Mouse (Mus musculus) thymus, adult 18-20 months (tissue): ENCODE data around the gene Nudt22.

Experiments
- DNase-seq, 2 experiments: peaks; one replicate each; pipeline ENCODE4 v3.0.0; 2022; ENCODE audit warnings: mixed read lengths in 2 of 2

Nudt22 gene

GRCm38 (mm10) chr19:6975537-6976521 lies 20.1 kb downstream of the Nudt22 start, which contains the start of gene Plcb3:
TSS of gene Plcb3 (minus strand) at chr19:6976470.
- peak; percentile 85 to 93 for DNase-seq

GRCm38 (mm10) chr19:6974211-6975205 lies 21.4 kb downstream of the Nudt22 start, which contains the start of gene Ppp1r14b:
TSS of gene Ppp1r14b (plus strand) at chr19:6974968.
- peak; percentile 78 to 83 for DNase-seq

GRCm38 (mm10) chr19:6973581-6974190 lies 22.2 kb downstream of the Nudt22 start:
- DNase-seq = no peak

- no peak for DNase-seq
Observed at GRCm38 (mm10) chr19:6972247-6972917, 23.5 kb downstream of the Nudt22 start.

GRCm38 (mm10) chr19:6971644-6972043 lies 24.3 kb downstream of the Nudt22 start:
- no peak for DNase-seq

- DNase-seq = no peak
Observed at GRCm38 (mm10) chr19:6970460-6971085, 25.3 kb downstream of the Nudt22 start.

- DNase-seq = peak in 1 of 2 experiments; percentile 46
Observed at GRCm38 (mm10) chr19:6969665-6970381, 26.1 kb downstream of the Nudt22 start.

GRCm38 (mm10) chr19:6969291-6969664 lies 26.6 kb downstream of the Nudt22 start:
- no peak for DNase-seq

GRCm38 (mm10) chr19:6968491-6969271 lies 27.2 kb downstream of the Nudt22 start:
- no peak for DNase-seq

- no peak for DNase-seq
Observed at GRCm38 (mm10) chr19:6956461-6956860, 39.5 kb downstream of the Nudt22 start.

- no peak for DNase-seq
Observed at GRCm38 (mm10) chr19:6955424-6955823, 40.5 kb downstream of the Nudt22 start.

GRCm38 (mm10) chr19:6954046-6954445 lies 41.9 kb downstream of the Nudt22 start:
- peak in 1 of 2 experiments; percentile 34 for DNase-seq

GRCm38 (mm10) chr19:6952712-6953037 lies 43.2 kb downstream of the Nudt22 start:
- DNase-seq = peak in 1 of 2 experiments; percentile 47

GRCm38 (mm10) chr19:6951994-6952711 lies 43.8 kb downstream of the Nudt22 start:
- peak; percentile 48 to 54 for DNase-seq

GRCm38 (mm10) chr19:6951381-6951968 lies 44.4 kb downstream of the Nudt22 start:
- peak; percentile 73 to 82 for DNase-seq

GRCm38 (mm10) chr19:6950613-6951153 lies 45.2 kb downstream of the Nudt22 start:
- DNase-seq = peak; percentile 36 to 48

GRCm38 (mm10) chr19:6949951-6950350 lies 46.0 kb downstream of the Nudt22 start:
- no peak for DNase-seq

- peak in 1 of 2 experiments; percentile 5 for DNase-seq
Observed at GRCm38 (mm10) chr19:6949532-6949931, 46.4 kb downstream of the Nudt22 start.
